Mouse (Mus musculus): Measurements from ENCODE around the gene Capn11. TPM values are rescaled to one million over a fixed set of nuclear protein-coding genes. Genes with fewer than 3 reads are reported as not detected.

Capn11 gene
- total and polyA plus RNA-seq, 2 experiments from 2014 or later, result 0.14 to 0.42 TPM

GRCm38 (mm10) chr17:45596631-45597396, 62.3 kb downstream of the Capn11 start:
- Histone ChIP-seq H3K4me2 (ENCODE audit: low read depth, low read length) (no peak overlapping the region), H3K27me3 (ENCODE audit: insufficient read depth, low read length) (no peaks in the 10 kb centered on the region), H3K27ac (peak overlapping the region; percentile 76), H3K9me3 (ENCODE audit: low read length) (no peaks in the 10 kb centered on the region), H3K36me3 (ENCODE audit: insufficient read depth, low read length) (no peaks in the 10 kb centered on the region), H3K9ac (replicated peaks; ENCODE audit: low read length) (no peak overlapping the region), H3K4me1 (ENCODE audit: insufficient read depth, low read length) (peaks cover 35% of the 10 kb centered on the region), H3K4me3 (ENCODE audit: low read length) (no peak overlapping the region)
- peak; percentile 77 for DNase-seq (ENCODE audit: low spot score)
- 18% methylated on average over 11 of the region's 11 CpGs for WGBS
- peak; percentile 64 for ATAC-seq
- TF ChIP-seq CTCF (IDR thresholded peaks at IDR 0.05; ENCODE audit: low read depth), result peak; percentile 77

- Histone ChIP-seq H3K36me3 (ENCODE audit: insufficient read depth, low read length) (no peaks in the 10 kb centered on the region), H3K27me3 (ENCODE audit: insufficient read depth, low read length) (no peaks in the 10 kb centered on the region), H3K4me1 (ENCODE audit: insufficient read depth, low read length) (peaks cover 36% of the 10 kb centered on the region), H3K9ac (replicated peaks; ENCODE audit: low read length) (peak overlapping the region; percentile 60), H3K4me2 (ENCODE audit: low read depth, low read length) (peak overlapping the region; percentile 97), H3K9me3 (ENCODE audit: low read length) (no peaks in the 10 kb centered on the region), H3K4me3 (ENCODE audit: low read length) (peak overlapping the region; percentile 52), H3K27ac (peak overlapping the region; percentile 76)
- no peak; the same call in 1 of the 2 replicates for ATAC-seq
- DNase-seq (ENCODE audit: low spot score), result no peak
- no peak for TF ChIP-seq CTCF (IDR thresholded peaks at IDR 0.05; ENCODE audit: low read depth)
- 6% methylated on average over 23 of the region's 23 CpGs for WGBS
Observed at GRCm38 (mm10) chr17:45595736-45596390, 63.3 kb downstream of the Capn11 start.

GRCm38 (mm10) chr17:45594881-45595735, 64.0 kb downstream of the Capn11 start:
- H3K36me3 ChIP-seq (ENCODE audit: insufficient read depth, low read length), result no peaks in the 10 kb centered on the region
- H3K4me2 ChIP-seq (ENCODE audit: low read depth, low read length), result peak overlapping the region; percentile 97
- DNase-seq (ENCODE audit: low spot score), result peak; percentile 73
- 0 out of 2 replicates have a peak, but pooled peaks have one; percentile 1 for TF ChIP-seq CTCF (IDR thresholded peaks at IDR 0.05; ENCODE audit: low read depth)
- H3K9me3 ChIP-seq (ENCODE audit: low read length), result no peaks in the 10 kb centered on the region
- H3K27me3 ChIP-seq (ENCODE audit: insufficient read depth, low read length), result no peaks in the 10 kb centered on the region
- H3K27ac ChIP-seq, result peak overlapping the region; percentile 76
- H3K4me1 ChIP-seq (ENCODE audit: insufficient read depth, low read length), result peaks cover 36% of the 10 kb centered on the region
- peak overlapping the region; percentile 52 for H3K4me3 ChIP-seq (ENCODE audit: low read length)
- ATAC-seq, result peak; percentile 60
- under 1% methylated on average over 58 of the region's 58 CpGs for WGBS
- peak overlapping the region; percentile 60 for H3K9ac ChIP-seq (replicated peaks; ENCODE audit: low read length)

GRCm38 (mm10) chr17:45594195-45594594, 64.9 kb downstream of the Capn11 start:
- 48% methylated on average over 8 of the region's 8 CpGs for WGBS
- no peak for TF ChIP-seq CTCF (IDR thresholded peaks at IDR 0.05; ENCODE audit: low read depth)
- no peaks in the 10 kb centered on the region for H3K36me3 ChIP-seq (ENCODE audit: insufficient read depth, low read length)
- no peak for DNase-seq (ENCODE audit: low spot score)
- H3K27me3 ChIP-seq (ENCODE audit: insufficient read depth, low read length), result no peaks in the 10 kb centered on the region
- H3K4me3 ChIP-seq (ENCODE audit: low read length), result peak overlapping the region; percentile 52
- no peak overlapping the region for H3K27ac ChIP-seq
- peaks cover 32% of the 10 kb centered on the region for H3K4me1 ChIP-seq (ENCODE audit: insufficient read depth, low read length)
- peak overlapping the region; percentile 97 for H3K4me2 ChIP-seq (ENCODE audit: low read depth, low read length)
- H3K9ac ChIP-seq (replicated peaks; ENCODE audit: low read length), result peak overlapping the region; percentile 60; the same call in 1 of the 2 replicates
- H3K9me3 ChIP-seq (ENCODE audit: low read length), result no peaks in the 10 kb centered on the region
- no peak for ATAC-seq

GRCm38 (mm10) chr17:45593479-45593878, 65.6 kb downstream of the Capn11 start:
- 0 out of 2 replicates have a peak overlapping the region, but pooled peaks have one; percentile 0 for H3K4me3 ChIP-seq (ENCODE audit: low read length)
- H3K36me3 ChIP-seq (ENCODE audit: insufficient read depth, low read length), result no peaks in the 10 kb centered on the region
- peak overlapping the region; percentile 97 for H3K4me2 ChIP-seq (ENCODE audit: low read depth, low read length)
- H3K27ac ChIP-seq, result no peak overlapping the region
- H3K9me3 ChIP-seq (ENCODE audit: low read length), result no peaks in the 10 kb centered on the region
- TF ChIP-seq CTCF (IDR thresholded peaks at IDR 0.05; ENCODE audit: low read depth), result peak; percentile 41
- no peaks in the 10 kb centered on the region for H3K27me3 ChIP-seq (ENCODE audit: insufficient read depth, low read length)
- no peak overlapping the region for H3K9ac ChIP-seq (replicated peaks; ENCODE audit: low read length)
- ATAC-seq, result no peak
- peaks cover 30% of the 10 kb centered on the region for H3K4me1 ChIP-seq (ENCODE audit: insufficient read depth, low read length)
- 44% methylated on average over 8 of the region's 8 CpGs for WGBS
- no peak for DNase-seq (ENCODE audit: low spot score)

Measured in hindbrain, postnatal 0 days (tissue).